Mouse (Mus musculus) activated CD4-positive, CD25-positive, alpha-beta regulatory T cell, adult 4 months (primary cell): Measurements from ENCODE around the gene Cnih3. TPM values are rescaled to one million over a fixed set of nuclear protein-coding genes. Genes with fewer than 3 reads are reported as not detected.

Experiments
- ATAC-seq: one replicate; pipeline ENCODE4 v1.8.0; 2017
- polyA plus RNA-seq, 2 experiments: library from polyadenylated mRNA; unstranded; fragments of 100-300 nt; shearing (Covaris generic); gene quantifications; one replicate each; pipeline ENCODE4 v1.2.1; 2017

The Cnih3 gene
- polyA plus RNA-seq, 2 experiments from 2014 or later, result not detected

DNA sequence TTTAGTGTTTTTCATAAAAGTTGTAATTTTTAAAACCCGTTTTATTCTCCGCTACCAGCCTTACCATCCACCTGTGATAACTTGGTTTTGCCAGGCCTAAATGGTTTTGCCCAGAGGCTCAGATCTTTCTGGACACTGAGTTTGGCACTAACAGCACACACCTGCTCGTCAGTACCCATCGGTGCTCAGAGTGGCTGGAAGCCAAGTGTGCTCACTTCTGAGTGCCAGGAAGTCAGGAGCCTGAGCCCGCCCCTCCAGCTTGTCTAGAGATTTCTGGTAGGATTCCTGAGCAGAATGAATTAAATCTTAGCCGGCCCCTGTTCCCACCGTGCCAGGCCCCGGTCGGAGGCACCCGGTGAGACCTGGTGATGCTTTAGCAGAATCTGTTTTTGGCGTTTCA, 54.9 kb downstream of the Cnih3 start:
- no peak for ATAC-seq

DNA sequence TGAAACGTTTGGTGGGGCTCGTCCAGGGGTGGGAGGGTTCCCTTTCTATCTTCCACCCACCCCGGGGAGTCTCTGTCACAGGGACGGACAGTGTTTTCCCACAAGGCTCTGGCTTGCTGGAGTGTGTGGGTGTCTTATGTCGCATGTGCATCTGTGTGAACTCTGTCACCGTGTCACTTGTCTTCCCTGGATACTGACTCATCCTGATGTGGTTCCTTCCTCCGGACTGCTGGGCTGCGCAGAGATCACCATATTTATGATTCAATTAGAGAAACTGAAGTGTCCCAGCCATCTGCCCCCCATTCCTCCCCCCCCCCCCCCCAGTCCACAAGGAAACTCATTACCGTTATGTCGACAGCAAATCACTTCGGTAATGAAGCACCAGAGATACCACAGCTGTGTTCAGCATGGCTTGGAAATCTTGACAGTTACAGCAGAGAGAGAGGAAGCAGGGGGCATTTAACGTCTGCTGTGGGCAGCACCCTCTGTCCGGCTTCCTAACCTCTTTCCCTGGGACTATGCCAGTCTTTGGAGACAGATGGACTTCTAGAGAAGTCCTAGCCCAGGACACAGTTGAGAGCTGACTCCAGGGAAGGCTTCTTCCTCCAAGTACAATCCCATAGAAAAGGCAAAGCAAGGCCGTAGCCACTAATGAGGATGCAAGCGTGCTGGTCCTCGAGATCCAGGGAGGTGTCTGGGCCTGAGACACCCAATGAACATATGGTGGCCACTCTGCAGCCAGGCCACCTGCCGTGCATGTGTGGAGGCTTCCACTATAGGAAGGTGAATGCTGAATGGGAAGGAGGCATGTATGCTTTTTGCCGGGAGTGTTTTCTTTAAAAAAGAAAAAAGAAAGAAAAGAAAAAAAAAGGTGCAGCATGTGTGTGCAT, 55.9 kb downstream of the Cnih3 start:
- no peak for ATAC-seq

- ATAC-seq, result no peak
Observed at GRCm38 (mm10) chr1:181409693-181410092, 57.3 kb downstream of the Cnih3 start.

- no peak for ATAC-seq
Observed at GRCm38 (mm10) chr1:181410647-181411254, 58.3 kb downstream of the Cnih3 start.

DNA sequence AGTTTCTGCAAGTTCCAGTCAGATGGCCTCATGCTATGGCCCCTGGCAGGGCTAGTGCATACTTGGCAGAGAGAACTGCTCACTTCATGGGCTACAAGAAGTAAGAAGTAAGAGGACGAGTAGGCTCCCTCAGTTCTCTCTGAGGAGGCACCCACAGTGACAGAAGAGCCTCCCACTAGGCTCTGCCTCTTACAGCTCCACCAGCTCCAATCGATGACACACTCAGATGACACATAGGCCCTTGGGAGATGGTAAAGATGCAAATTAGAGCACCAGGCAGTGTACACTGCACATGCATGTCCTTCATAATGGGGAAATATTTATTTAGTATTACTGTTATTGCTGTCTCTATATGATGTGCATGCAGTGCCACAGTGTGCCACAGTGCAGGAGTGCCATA, 62.6 kb downstream of the Cnih3 start:
- no peak for ATAC-seq

DNA sequence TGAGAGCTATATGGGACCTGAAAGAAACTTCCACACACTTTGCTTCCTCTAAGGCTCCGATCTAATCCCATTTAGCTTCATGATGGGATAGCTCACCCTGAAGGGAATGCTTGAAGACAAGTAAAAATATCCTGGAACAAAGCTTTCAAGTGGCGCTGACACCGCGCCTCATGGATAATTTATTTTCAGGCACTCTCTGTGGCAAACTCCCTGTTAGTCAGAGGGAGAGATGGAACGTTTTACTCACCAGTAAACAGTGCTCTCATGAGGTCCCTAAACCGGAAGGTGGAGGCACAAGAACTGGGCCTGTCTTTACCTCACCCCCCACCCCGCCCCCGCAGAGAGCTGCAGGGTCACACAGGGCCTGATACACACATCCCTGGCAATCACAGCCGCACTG, 64.4 kb downstream of the Cnih3 start:
- no peak for ATAC-seq

GRCm38 (mm10) chr1:181417937-181418523, 65.6 kb downstream of the Cnih3 start:
- no peak for ATAC-seq

- no peak for ATAC-seq
Observed at GRCm38 (mm10) chr1:181420080-181420536, 67.7 kb downstream of the Cnih3 start.

- ATAC-seq, result no peak
Observed at GRCm38 (mm10) chr1:181422796-181423195, 70.4 kb downstream of the Cnih3 start.

DNA sequence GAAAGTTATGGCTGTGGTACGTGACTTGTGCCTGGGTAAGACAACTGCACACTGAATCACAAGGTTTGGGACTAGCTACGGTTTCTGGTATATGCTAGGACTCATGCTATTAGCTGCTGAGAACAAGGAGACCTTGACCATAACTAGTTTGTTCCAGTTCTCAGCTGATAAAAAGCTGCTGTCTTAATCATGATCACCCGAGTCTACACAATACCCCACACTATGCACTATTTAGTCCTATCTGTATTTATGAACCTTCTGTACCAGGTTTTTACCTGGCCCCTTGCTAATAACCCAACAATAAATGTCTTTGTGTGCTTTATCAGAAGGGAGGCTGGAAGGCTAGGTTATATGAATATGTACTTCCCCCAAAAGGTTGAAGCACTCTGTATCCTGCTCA, 72.5 kb downstream of the Cnih3 start:
- ATAC-seq, result no peak

GRCm38 (mm10) chr1:181425388-181425787, 73.0 kb downstream of the Cnih3 start:
- ATAC-seq, result no peak

GRCm38 (mm10) chr1:181426406-181426805, 74.0 kb downstream of the Cnih3 start:
- no peak for ATAC-seq

DNA sequence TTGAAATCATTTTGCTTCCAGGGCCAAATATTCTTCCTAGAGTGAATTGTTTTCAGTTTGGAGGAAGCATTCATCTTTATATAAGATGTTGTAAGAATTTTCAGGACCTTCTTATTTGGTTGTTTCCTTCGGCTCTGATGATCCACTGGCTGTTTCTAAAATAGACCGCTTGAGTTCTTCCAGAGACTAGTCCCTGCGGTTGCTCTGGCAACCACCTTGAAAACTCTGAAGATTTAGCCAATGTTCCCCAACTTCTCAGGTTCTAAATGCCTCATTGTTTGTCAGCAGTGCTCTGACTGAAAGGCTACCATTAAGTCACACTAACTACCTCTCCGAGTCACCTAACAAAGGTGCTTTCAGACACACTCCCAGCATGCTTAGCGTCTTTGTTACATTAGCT, 80.8 kb downstream of the Cnih3 start:
- ATAC-seq, result no peak

DNA sequence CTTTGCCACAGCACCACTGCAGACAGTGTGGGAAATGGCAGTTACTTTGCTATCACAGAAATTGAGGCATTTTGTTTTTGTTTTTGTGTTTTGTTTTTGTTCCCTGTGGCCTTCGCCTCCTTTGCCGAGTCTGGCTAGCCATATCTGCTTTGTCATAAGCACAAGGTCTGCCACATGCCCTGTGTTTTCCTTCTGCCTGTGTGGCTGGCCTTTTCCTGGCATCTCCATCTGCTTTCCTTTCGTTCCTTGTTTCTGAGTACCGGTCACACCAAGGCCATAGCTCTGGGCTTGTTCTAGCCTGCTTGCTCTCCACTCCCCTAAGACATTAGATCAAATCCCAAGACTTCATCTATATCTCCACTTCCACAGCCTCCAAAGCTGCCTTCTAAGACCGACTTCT, 83.0 kb downstream of the Cnih3 start:
- no peak for ATAC-seq

DNA sequence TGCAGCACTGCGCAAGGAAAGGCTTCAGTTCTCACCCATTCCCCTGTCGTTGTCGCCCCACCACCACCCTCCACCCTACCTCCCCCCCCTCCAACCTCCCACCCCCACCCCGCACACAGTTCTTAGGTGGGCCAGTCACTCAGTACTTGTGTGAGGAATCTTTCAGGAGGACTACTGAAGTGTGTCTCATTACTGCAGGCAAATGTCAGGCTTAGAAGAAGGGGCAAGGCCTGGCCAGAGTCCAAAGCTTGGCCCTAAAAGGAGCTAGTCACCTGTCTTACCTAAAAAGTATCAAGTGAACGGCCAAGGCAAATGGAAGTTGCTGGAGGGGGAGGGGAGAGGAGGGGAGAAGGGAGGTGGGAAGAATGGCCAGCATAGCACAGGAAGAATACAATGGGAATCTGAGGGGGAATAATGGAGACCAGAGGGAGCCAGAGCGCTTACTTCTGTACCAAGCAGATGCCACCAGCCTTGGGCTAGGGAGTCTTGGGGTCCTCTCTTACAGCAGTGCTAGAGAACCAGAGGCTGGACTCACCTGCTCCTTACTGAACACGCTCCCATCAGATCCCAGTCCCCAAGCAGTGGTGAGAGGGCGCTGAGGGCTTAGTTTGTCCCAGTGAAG, 88.7 kb downstream of the Cnih3 start:
- no peak for ATAC-seq

DNA sequence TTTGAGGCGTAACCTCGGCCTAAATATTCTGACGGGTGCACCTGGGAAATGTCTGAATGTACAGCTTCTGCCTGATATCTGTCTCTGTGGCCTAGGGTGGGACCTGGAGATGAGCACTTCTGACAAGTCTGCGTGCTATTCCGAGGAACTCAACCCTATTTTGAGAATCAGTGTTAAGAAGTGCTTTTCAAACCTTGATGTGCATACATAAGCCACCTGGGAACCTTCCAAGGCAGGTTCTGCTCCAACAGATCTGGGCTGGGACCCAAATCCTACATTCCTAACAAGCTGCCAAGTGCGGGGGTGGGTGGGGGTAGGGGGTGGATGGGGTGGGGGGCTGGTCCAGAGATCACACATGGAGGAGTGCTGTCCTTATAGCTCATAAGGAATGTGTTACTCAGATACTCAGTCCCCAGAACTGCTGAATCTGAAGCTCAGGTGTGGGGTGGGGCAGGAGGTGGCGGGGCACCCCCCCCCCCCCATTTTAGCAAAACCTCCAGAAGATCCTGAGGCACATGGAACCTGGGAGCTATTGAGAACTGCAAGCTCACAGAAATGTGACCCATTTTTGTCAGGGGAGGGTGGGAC, 89.3 kb downstream of the Cnih3 start:
- no peak for ATAC-seq

- no peak for ATAC-seq
Observed at GRCm38 (mm10) chr1:181445041-181445440, 92.6 kb downstream of the Cnih3 start.

- no peak for ATAC-seq
Observed at GRCm38 (mm10) chr1:181445630-181446257, 93.3 kb downstream of the Cnih3 start.

GRCm38 (mm10) chr1:181446591-181447114, 94.2 kb downstream of the Cnih3 start:
- no peak for ATAC-seq

- no peak for ATAC-seq
Observed at GRCm38 (mm10) chr1:181447576-181447975, 95.1 kb downstream of the Cnih3 start.

DNA sequence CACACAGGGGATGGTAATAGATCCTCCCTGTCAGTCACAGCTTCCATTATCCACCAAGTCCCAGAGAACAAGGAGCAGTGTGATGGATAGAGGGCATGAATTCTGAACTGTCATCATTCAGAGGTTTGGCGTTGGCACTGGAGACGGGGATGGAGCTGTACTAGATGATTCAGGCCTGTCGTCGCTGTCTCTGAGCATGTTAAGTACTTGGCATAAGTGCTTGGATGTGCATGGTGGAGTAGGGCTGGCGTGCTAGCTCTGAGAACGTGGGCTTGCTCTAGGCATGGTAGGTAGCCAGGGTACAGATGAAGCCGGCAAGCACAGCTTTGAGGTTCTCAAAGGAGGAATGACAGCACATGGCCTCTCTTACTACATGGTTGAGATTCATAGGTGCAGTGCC, 95.6 kb downstream of the Cnih3 start:
- no peak for ATAC-seq

- no peak for ATAC-seq
Observed at GRCm38 (mm10) chr1:181453106-181453505, 100.7 kb downstream of the Cnih3 start.
